Mouse (Mus musculus): Measurements from ENCODE around the gene Gps1. TPM values are rescaled to one million over a fixed set of nuclear protein-coding genes. Genes with fewer than 3 reads are reported as not detected.
A peak's percentile ranks its signal among the peaks of the same experiment; 100 is the strongest.
"Not testable (repeated sequence)": the region's sequence is repeated elsewhere in the genome, so short reads cannot be mapped to it uniquely, and the experiment has no call there.

The Gps1 gene
- polyA plus RNA-seq, 1 experiment from 2014 or later: 94.5 TPM

DNA sequence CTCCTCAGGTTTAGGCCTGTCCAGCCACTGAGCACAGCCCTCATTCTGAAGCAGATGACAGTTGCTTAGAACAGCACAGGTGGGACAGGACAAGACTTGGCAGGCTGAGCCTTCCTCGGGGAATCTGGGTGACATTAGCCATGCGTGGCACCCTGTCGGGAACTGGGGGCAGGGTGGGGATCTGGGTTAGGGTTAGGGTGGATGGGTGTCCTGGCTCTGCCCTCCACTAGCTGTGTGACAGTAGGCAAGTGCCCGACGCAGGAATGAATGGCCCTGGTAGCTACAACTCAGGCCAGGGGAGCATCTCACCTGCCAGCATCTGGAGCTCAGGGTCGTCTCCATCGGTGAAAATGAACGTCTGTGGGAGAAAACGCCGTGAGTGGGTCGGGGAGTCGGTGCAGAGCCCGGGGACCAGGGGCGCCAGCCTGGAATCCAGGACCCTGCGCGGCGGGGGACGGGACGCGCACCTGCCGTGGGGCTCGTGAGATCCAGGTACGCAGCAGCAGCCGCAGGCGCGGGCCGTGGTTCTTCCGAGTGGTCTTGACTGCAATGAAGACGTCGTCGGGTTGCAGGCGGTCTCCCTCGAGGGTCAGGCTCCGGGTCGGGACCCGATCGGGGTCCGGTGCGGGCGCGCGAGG lies 527 bp upstream of the Gps1 start:
- Histone ChIP-seq H3K4me1 (replicated peaks; ENCODE audit: control insufficient read depth, insufficient read depth) (0 out of 2 replicates have a peak, but pooled peaks cover 5% of the 10 kb centered on the region), H3K4me3 (ENCODE audit: low read depth, low read length) (peak overlapping the region; percentile 84), H3K27me3 (ENCODE audit: control insufficient read depth, insufficient read depth, low read length) (no peaks in the 10 kb centered on the region), H3K9me3 (ENCODE audit: control insufficient read depth, low read length) (no peaks in the 10 kb centered on the region), H3K27ac (replicated peaks) (peak overlapping the region; percentile 88), H3K9ac (ENCODE audit: low read length) (peak overlapping the region; percentile 91), H3K36me3 (ENCODE audit: control insufficient read depth, insufficient read depth, low read length) (peaks cover 2% of the 10 kb centered on the region; the same call in 1 of the 2 replicates), H3K4me2 (replicated peaks; ENCODE audit: low read depth) (peak overlapping the region; percentile 94)
- ATAC-seq (ENCODE audit: low FRiP score, low TSS enrichment) (0 out of 2 replicates have a peak, but pooled peaks have one; percentile 8), DNase-seq (ENCODE audit: low spot score) (no peak)
- TF ChIP-seq EP300 (optimal IDR thresholded peaks at IDR 0.05): no peak
- TF ChIP-seq CTCF (IDR thresholded peaks at IDR 0.05; ENCODE audit: low read depth): no peak
- 1% methylated on average over 42 of the region's 42 CpGs for WGBS

DNA sequence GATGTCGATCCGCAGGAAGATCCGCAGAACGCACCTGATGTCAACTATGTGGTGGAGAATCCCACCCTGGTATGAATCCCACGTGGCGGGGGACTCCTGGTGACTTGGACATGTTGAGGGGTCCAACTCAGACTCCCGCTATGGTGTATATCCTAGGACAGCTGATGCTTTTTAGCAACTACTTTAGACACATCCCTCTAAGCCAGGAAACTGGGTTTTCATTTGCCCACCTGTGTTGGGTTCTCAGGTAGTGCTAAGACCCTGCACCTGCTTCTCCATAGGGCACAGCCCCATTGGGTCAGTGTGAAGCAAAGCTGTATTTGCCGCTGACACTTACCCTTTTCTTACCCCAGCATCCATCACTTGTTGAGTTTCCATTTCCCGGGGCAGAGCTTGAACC lies 1.1 kb downstream of the Gps1 start:
- H3K27ac ChIP-seq (replicated peaks): no peak overlapping the region
- H3K4me1 ChIP-seq (replicated peaks; ENCODE audit: control insufficient read depth, insufficient read depth): 0 out of 2 replicates have a peak, but pooled peaks cover 5% of the 10 kb centered on the region
- DNase-seq (ENCODE audit: low spot score): no peak
- peak overlapping the region; percentile 94 for H3K4me2 ChIP-seq (replicated peaks; ENCODE audit: low read depth)
- TF ChIP-seq EP300 (optimal IDR thresholded peaks at IDR 0.05): no peak
- no peak for TF ChIP-seq CTCF (IDR thresholded peaks at IDR 0.05; ENCODE audit: low read depth)
- no peak for ATAC-seq (ENCODE audit: low FRiP score, low TSS enrichment)
- peak overlapping the region; percentile 84 for H3K4me3 ChIP-seq (ENCODE audit: low read depth, low read length)
- H3K27me3 ChIP-seq (ENCODE audit: control insufficient read depth, insufficient read depth, low read length): no peaks in the 10 kb centered on the region
- H3K36me3 ChIP-seq (ENCODE audit: control insufficient read depth, insufficient read depth, low read length): peaks cover 11% of the 10 kb centered on the region
- 30% methylated on average over 9 of the region's 9 CpGs for WGBS
- H3K9me3 ChIP-seq (ENCODE audit: control insufficient read depth, low read length): no peaks in the 10 kb centered on the region
- H3K9ac ChIP-seq (ENCODE audit: low read length): peak overlapping the region; percentile 91

DNA sequence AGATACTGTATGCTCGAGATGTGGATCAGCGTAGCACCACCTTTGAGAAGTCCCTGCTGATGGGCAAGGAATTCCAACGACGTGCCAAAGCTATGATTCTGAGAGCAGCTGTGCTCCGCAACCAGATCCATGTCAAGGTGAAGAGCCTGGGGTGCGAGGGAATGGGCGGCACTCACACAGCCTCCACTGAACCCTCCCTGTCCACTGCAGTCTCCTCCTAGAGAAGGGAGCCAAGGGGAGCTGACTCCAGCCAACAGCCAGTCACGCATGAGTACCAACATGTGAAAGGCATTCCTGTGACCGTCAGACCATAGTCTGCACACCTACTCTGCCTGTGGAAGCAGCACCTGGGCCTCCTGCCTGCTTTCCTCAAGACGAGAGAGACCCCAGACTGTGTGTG lies 4.4 kb downstream of the Gps1 start:
- 87% methylated on average over 9 of the region's 10 CpGs for WGBS
- not testable (repeated sequence) for ATAC-seq (ENCODE audit: low FRiP score, low TSS enrichment); H3K4me2 ChIP-seq (replicated peaks; ENCODE audit: low read depth)

DNA sequence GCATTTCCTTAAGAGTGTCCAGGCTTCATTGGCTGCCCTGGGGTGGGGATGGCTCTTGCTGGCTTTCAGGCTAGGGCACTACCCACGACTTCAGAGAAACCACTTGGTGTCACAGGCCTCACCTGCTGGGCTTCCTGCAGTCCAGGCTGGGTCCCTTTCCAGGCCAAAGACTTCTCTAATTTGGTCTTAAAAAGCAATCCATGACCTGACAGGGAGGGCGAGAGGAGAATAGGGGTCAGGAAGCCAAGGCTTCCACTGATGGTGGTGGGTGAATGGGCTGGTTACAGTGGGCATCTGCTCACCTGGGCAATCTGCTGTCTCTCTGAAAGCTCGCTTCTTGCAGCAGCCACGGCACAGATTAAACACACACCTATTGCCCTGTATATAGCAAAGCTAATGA lies 5.3 kb downstream of the Gps1 start:
- ATAC-seq (ENCODE audit: low FRiP score, low TSS enrichment) (no peak), DNase-seq (ENCODE audit: low spot score) (no peak)
- Histone ChIP-seq H3K4me1 (replicated peaks; ENCODE audit: control insufficient read depth, insufficient read depth) (no peaks in the 10 kb centered on the region), H3K27me3 (ENCODE audit: control insufficient read depth, insufficient read depth, low read length) (no peaks in the 10 kb centered on the region), H3K36me3 (ENCODE audit: control insufficient read depth, insufficient read depth, low read length) (peaks cover 21% of the 10 kb centered on the region), H3K9ac (ENCODE audit: low read length) (no peak overlapping the region), H3K9me3 (ENCODE audit: control insufficient read depth, low read length) (no peaks in the 10 kb centered on the region), H3K4me3 (ENCODE audit: low read depth, low read length) (no peak overlapping the region), H3K27ac (replicated peaks) (no peak overlapping the region), H3K4me2 (replicated peaks; ENCODE audit: low read depth) (no peak overlapping the region)
- 87% methylated on average over 4 of the region's 4 CpGs for WGBS
- TF ChIP-seq CTCF (IDR thresholded peaks at IDR 0.05; ENCODE audit: low read depth) (no peak), EP300 (optimal IDR thresholded peaks at IDR 0.05) (no peak)

More for the DNA sequence above, 4.4 kb downstream of the Gps1 start:
- H3K36me3 ChIP-seq (ENCODE audit: control insufficient read depth, insufficient read depth, low read length): peaks cover 21% of the 10 kb centered on the region
- H3K9me3 ChIP-seq (ENCODE audit: control insufficient read depth, low read length); H3K4me1 ChIP-seq (replicated peaks; ENCODE audit: control insufficient read depth, insufficient read depth); H3K4me3 ChIP-seq (ENCODE audit: low read depth, low read length); H3K27me3 ChIP-seq (ENCODE audit: control insufficient read depth, insufficient read depth, low read length); H3K27ac ChIP-seq (replicated peaks); H3K9ac ChIP-seq (ENCODE audit: low read length); DNase-seq (ENCODE audit: low spot score): not testable (repeated sequence)

DNA sequence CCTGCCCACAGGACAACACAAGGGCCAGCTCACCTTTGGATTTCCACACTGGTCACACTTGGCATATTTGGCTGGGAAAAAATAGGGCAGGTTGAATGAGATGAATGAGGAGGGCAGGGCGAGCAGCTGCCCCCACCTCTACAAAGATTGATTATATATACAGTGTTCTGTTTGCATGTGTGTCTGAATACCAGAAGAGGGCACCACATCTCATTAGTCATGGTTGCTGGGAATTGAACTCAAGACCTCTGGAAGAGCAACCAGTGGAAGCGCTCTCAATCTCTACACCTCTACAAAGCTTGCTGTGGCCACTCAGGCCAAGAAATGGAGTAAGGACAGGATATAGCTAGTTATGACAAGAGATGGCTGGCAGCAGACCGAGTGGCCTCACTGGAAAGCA lies 5.7 kb downstream of the Gps1 start:
- DNase-seq (ENCODE audit: low spot score) (no peak), ATAC-seq (ENCODE audit: low FRiP score, low TSS enrichment) (no peak; the same call in 1 of the 2 replicates)
- H3K27ac ChIP-seq (replicated peaks): no peak overlapping the region
- H3K4me1 ChIP-seq (replicated peaks; ENCODE audit: control insufficient read depth, insufficient read depth): no peaks in the 10 kb centered on the region
- no peaks in the 10 kb centered on the region for H3K9me3 ChIP-seq (ENCODE audit: control insufficient read depth, low read length)
- 75% methylated on average over 3 of the region's 3 CpGs for WGBS
- peaks cover 21% of the 10 kb centered on the region for H3K36me3 ChIP-seq (ENCODE audit: control insufficient read depth, insufficient read depth, low read length)
- H3K4me3 ChIP-seq (ENCODE audit: low read depth, low read length): no peak overlapping the region
- no peak overlapping the region for H3K9ac ChIP-seq (ENCODE audit: low read length)
- H3K27me3 ChIP-seq (ENCODE audit: control insufficient read depth, insufficient read depth, low read length): no peaks in the 10 kb centered on the region
- H3K4me2 ChIP-seq (replicated peaks; ENCODE audit: low read depth): no peak overlapping the region
- TF ChIP-seq EP300 (optimal IDR thresholded peaks at IDR 0.05) (no peak), CTCF (IDR thresholded peaks at IDR 0.05; ENCODE audit: low read depth) (peak; percentile 42)

DNA sequence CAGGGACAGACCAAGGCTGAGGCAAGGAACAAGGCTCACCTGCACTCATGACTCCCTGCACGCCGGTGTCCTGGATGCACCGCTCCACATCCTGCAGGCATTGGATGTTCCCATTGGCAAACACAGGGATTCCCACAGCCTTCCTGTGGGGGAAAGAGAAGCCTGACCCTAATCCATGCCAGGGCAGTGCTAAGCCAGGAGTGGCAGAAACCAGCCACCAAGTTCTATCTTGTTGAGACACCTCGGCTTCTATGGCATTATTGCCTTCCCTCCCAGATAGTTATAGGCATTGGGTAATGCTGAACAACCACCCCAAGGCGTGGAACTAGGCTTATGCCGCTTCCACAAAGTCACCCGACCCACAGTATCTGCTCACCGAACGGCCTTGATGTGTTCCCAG lies 8.6 kb downstream of the Gps1 start:
- Histone ChIP-seq H3K27ac (replicated peaks) (no peak overlapping the region), H3K9me3 (ENCODE audit: control insufficient read depth, low read length) (no peaks in the 10 kb centered on the region), H3K36me3 (ENCODE audit: control insufficient read depth, insufficient read depth, low read length) (peaks cover 18% of the 10 kb centered on the region), H3K9ac (ENCODE audit: low read length) (no peak overlapping the region), H3K4me2 (replicated peaks; ENCODE audit: low read depth) (no peak overlapping the region), H3K4me1 (replicated peaks; ENCODE audit: control insufficient read depth, insufficient read depth) (peaks cover 4% of the 10 kb centered on the region; the same call in 1 of the 2 replicates), H3K27me3 (ENCODE audit: control insufficient read depth, insufficient read depth, low read length) (no peaks in the 10 kb centered on the region), H3K4me3 (ENCODE audit: low read depth, low read length) (no peak overlapping the region)
- ATAC-seq (ENCODE audit: low FRiP score, low TSS enrichment): no peak
- no peak for DNase-seq (ENCODE audit: low spot score)
- 92% methylated on average over 9 of the region's 9 CpGs for WGBS
- no peak for TF ChIP-seq EP300 (optimal IDR thresholded peaks at IDR 0.05)

Data from stomach, postnatal 0 days (tissue).